Comparison of ENCODE assay signal across 10 mouse cellular contexts in genomic region chr6:83069488-83070246, GRCm38 (mm10). TPM values are rescaled to one million over a fixed set of nuclear protein-coding genes. Genes with fewer than 3 reads are reported as not detected.
DNase-seq lines count a peak whose midpoint lies in the region; ATAC-seq and TF ChIP-seq lines count a peak whose summit lies in the region.
"Had no signal": no experiment of that assay in that cellular context is flagged by ENCODE, and none has a peak within 500 bp of the region (broad histone marks: within the 10 kb centered on the region; RNA-seq: fewer than 3 reads in every experiment).

No protein-coding gene starts in this region.

- peaks cover 96% of the 10 kb centered on the region for H3K27me3 ChIP-seq in E14TG2a.4 (ENCODE audit: insufficient read depth, low read length)
- peaks cover 91% of the 10 kb centered on the region for H3K27me3 ChIP-seq in forebrain, embryonic 14.5 days (replicated peaks; ENCODE audit: control insufficient read depth, insufficient read depth, low read length)
- peaks cover 100% of the 10 kb centered on the region for H3K27me3 ChIP-seq in liver, embryonic 13.5 days
- H3K27me3 ChIP-seq: CH12.LX had no signal

- TF ChIP-seq CTCF in gastrocnemius, adult 2 months (IDR thresholded peaks at IDR 0.05), result no peak
- TF ChIP-seq CTCF in E14TG2a.4 (conservative IDR thresholded peaks at IDR 0.05; ENCODE audit: low read length), result no peak

- no peaks in the 10 kb centered on the region for H3K9me3 ChIP-seq in E14TG2a.4 (ENCODE audit: low read length)
- no peaks in the 10 kb centered on the region for H3K9me3 ChIP-seq in forebrain, embryonic 14.5 days (replicated peaks; ENCODE audit: control insufficient read depth, low read length)
- H3K9me3 ChIP-seq in liver, embryonic 13.5 days (replicated peaks), result no peaks in the 10 kb centered on the region

- H3K9ac ChIP-seq in forebrain, embryonic 14.5 days (ENCODE audit: low read length), result no peak overlapping the region
- H3K9ac ChIP-seq in liver, embryonic 13.5 days, result no peak overlapping the region

- H3K4me2 ChIP-seq in forebrain, embryonic 14.5 days (ENCODE audit: low read length), result 0 out of 2 replicates have a peak overlapping the region, but pooled peaks have one; percentile 16
- peak overlapping the region; percentile 53 for H3K4me2 ChIP-seq in liver, embryonic 13.5 days

- H3K27ac ChIP-seq in gastrocnemius, adult 2 months, result no peak overlapping the region
- no peak overlapping the region for H3K27ac ChIP-seq in forebrain, embryonic 14.5 days (ENCODE audit: low read depth, low read length)
- no peak overlapping the region for H3K27ac ChIP-seq in liver, embryonic 13.5 days

- H3K36me3 ChIP-seq in E14TG2a.4 (ENCODE audit: insufficient read depth, low read length), result no peaks in the 10 kb centered on the region
- no peaks in the 10 kb centered on the region for H3K36me3 ChIP-seq in forebrain, embryonic 14.5 days (ENCODE audit: control insufficient read depth, insufficient read depth, low read length)
- no peaks in the 10 kb centered on the region for H3K36me3 ChIP-seq in liver, embryonic 13.5 days

- DNase-seq in gastrocnemius, adult 2 months, result no peak
- DNase-seq in gastrocnemius, adult 8-10 months (ENCODE audit: low spot score in 2 of 2), result no peak
- no peak for DNase-seq in forebrain, embryonic 14.5 days (ENCODE audit: low spot score)
- no peak for DNase-seq in liver, embryonic 13.5 days
- no peak for DNase-seq in frontal cortex, postnatal 10 days (ENCODE audit: low spot score in 2 of 2)
- no peak for DNase-seq in urinary bladder, postnatal 36 days (ENCODE audit: low spot score in 2 of 2)
- no peak for DNase-seq in right cerebral cortex, postnatal 25 days
- DNase-seq: cerebellum, adult 9-10 months had no signal

- H3K4me1 ChIP-seq in E14TG2a.4 (replicated peaks; ENCODE audit: low read depth, low read length), result peaks cover 61% of the 10 kb centered on the region
- no peaks in the 10 kb centered on the region; the same call in 1 of the 2 replicates for H3K4me1 ChIP-seq in forebrain, embryonic 14.5 days (ENCODE audit: control insufficient read depth, insufficient read depth, low read length)
- H3K4me1 ChIP-seq in liver, embryonic 13.5 days (replicated peaks), result peaks cover 34% of the 10 kb centered on the region

- ATAC-seq in forebrain, embryonic 14.5 days, result 0 out of 2 replicates have a peak, but pooled peaks have one; percentile 16
- ATAC-seq in liver, embryonic 13.5 days (ENCODE audit: low read depth), result no peak

- intact Hi-C loops in gastrocnemius, adult 2 months (cut with DNase I), result no loop called here

- whole genome bisulfite sequencing in forebrain, embryonic 14.5 days, result 1% methylated on average over 51 of the region's 69 CpGs
- 3% methylated on average over 69 of the region's 69 CpGs for WGBS in liver, embryonic 13.5 days (ENCODE audit: insufficient replicate concordance)

- H3K4me3 ChIP-seq in gastrocnemius, adult 2 months, result peak overlapping the region; percentile 47
- H3K4me3 ChIP-seq in E14TG2a.4 (replicated peaks; ENCODE audit: low read length), result peak overlapping the region; percentile 70
- 0 out of 2 replicates have a peak overlapping the region, but pooled peaks have one; percentile 9 for H3K4me3 ChIP-seq in forebrain, embryonic 14.5 days (ENCODE audit: low read depth, low read length)
- H3K4me3 ChIP-seq in liver, embryonic 13.5 days (replicated peaks), result peak overlapping the region; percentile 38

RNA-seq across cellular contexts. Expression of gene Tlx2, which starts 0.4 kb away (rescaled TPM):
- total RNA-seq in gastrocnemius, adult 2 months (2021), result not detected
- not detected for total RNA-seq in gastrocnemius, adult 8-10 months (2022)
- polyA plus RNA-seq in forebrain, embryonic 14.5 days (2014; fragmentation: Nextera tagmentation; extraction: Ambion mirVana), result not detected in 2 replicates
- polyA plus RNA-seq in liver, embryonic 13.5 days (2015; fragmentation: Nextera tagmentation; extraction: Ambion mirVana), result 0.14 TPM in 1 of 2 replicates, not detected in the other
- total RNA-seq: CH12.LX had no signal

RNA-seq across cellular contexts. Expression of gene Pcgf1, which starts 8.0 kb away (rescaled TPM):
- 1 to 10 TPM; 8.2 to 8.7 TPM for total RNA-seq in gastrocnemius, adult 2 months (2021)
- total RNA-seq in gastrocnemius, adult 8-10 months (2022), result 1 to 10 TPM; 6.2 to 9.4 (median 7.5) TPM
- 51.3 and 56.1 TPM in 2 replicates for polyA plus RNA-seq in forebrain, embryonic 14.5 days (2014; fragmentation: Nextera tagmentation; extraction: Ambion mirVana)
- 19.3 and 21.2 TPM in 2 replicates for polyA plus RNA-seq in liver, embryonic 13.5 days (2015; fragmentation: Nextera tagmentation; extraction: Ambion mirVana)

RNA-seq across cellular contexts. Expression of gene Dqx1, which starts 12.0 kb away (rescaled TPM):
- 1 to 10 TPM in 1 of 2 experiments, under 1 TPM in 1; 0.20 to 1.1 TPM for total RNA-seq in gastrocnemius, adult 2 months (2021)
- total RNA-seq in gastrocnemius, adult 8-10 months (2022), result under 1 TPM; 0.24 to 0.52 (median 0.33) TPM
- 0.33 and 0.62 TPM in 2 replicates for polyA plus RNA-seq in forebrain, embryonic 14.5 days (2014; fragmentation: Nextera tagmentation; extraction: Ambion mirVana)
- 5.3 and 5.6 TPM in 2 replicates for polyA plus RNA-seq in liver, embryonic 13.5 days (2015; fragmentation: Nextera tagmentation; extraction: Ambion mirVana)

RNA-seq across cellular contexts. Expression of gene Htra2, which starts 14.6 kb away (rescaled TPM):
- total RNA-seq in gastrocnemius, adult 2 months (2021), result 10 to 100 TPM; 14.1 to 21.5 TPM
- 10 to 100 TPM; 16.6 to 16.9 (median 16.7) TPM for total RNA-seq in gastrocnemius, adult 8-10 months (2022)
- 32.6 and 32.9 TPM in 2 replicates for polyA plus RNA-seq in forebrain, embryonic 14.5 days (2014; fragmentation: Nextera tagmentation; extraction: Ambion mirVana)
- 131 and 132 TPM in 2 replicates for polyA plus RNA-seq in liver, embryonic 13.5 days (2015; fragmentation: Nextera tagmentation; extraction: Ambion mirVana)

RNA-seq across cellular contexts. Expression of gene Aup1, which starts 15.3 kb away (rescaled TPM):
- 100 to 1,000 TPM in 1 of 2 experiments, 10 to 100 TPM in 1; 94.5 to 101 TPM for total RNA-seq in gastrocnemius, adult 2 months (2021)
- 100 to 1,000 TPM in 2 of 4 experiments, 10 to 100 TPM in 2; 91.1 to 109 (median 102) TPM for total RNA-seq in gastrocnemius, adult 8-10 months (2022)
- polyA plus RNA-seq in forebrain, embryonic 14.5 days (2014; fragmentation: Nextera tagmentation; extraction: Ambion mirVana), result 101 and 107 TPM in 2 replicates
- polyA plus RNA-seq in liver, embryonic 13.5 days (2015; fragmentation: Nextera tagmentation; extraction: Ambion mirVana), result 186 and 197 TPM in 2 replicates

Comparison
In these comparisons a context has a peak if more than half of its experiments do, and no peak if none do; other contexts are left out.
1. H3K4me3 ChIP-seq: peak in every context shown above with its lines; median percentile 70 in E14TG2a.4; 47 in gastrocnemius, adult 2 months; 38 in liver, embryonic 13.5 days; 9 in forebrain, embryonic 14.5 days.